Mouse (Mus musculus) heart, postnatal 14 days (tissue): ENCODE measurements around the gene Med14. TPM values are rescaled to one million over a fixed set of nuclear protein-coding genes. Genes with fewer than 3 reads are reported as not detected.

Source experiments
- DNase-seq, 2 experiments: peaks; one replicate each; pipeline ENCODE4 v3.0.0; 2021 to 2022
- intact Hi-C: fragments of 180-260 bp; cut with DNase I; formaldehyde crosslinking; loops from one replicate; pipeline ENCODE4 v1.15.1; 2025
- long read RNA-seq, 2 experiments: library from polyadenylated mRNA; stranded (forward); transcript quantifications; one replicate each; pipeline ENCODE4 v2.0.0; 2021
- total RNA-seq, 2 experiments: library from RNA; stranded (reverse); gene quantifications; 2 replicates each; pipeline ENCODE4 v1.2.3; 2021

Med14 gene
- total RNA-seq = 10 to 100 TPM; 28.2 to 32.0 TPM
- long read RNA-seq, experiment 1, full-length matches to known transcripts = 3 of 15 reads
- long read RNA-seq, experiment 1, partial matches to known transcripts = 7 of 15 reads
- long read RNA-seq, experiment 1, other reads (novel, unspliced or antisense) = 5 of 15 reads
- long read RNA-seq, experiment 2, partial matches to known transcripts = 4 of 24 reads
- long read RNA-seq, experiment 2, other reads (novel, unspliced or antisense) = 18 of 24 reads

GRCm38 (mm10) chrX:12761626-12762333 is at the start of gene Med14:
Gene Med14, minus strand, starts transcription at chrX:12762073.
- DNase-seq = peak; percentile 87 to 89
- intact Hi-C loops = loop anchor here (5.0 kb wide), 1 partner anchor 89 kb away; the partner anchor contains the start of gene 1810030O07Rik

GRCm38 (mm10) chrX:12800559-12800958 is 38.7 kb upstream of the Med14 start:
- intact Hi-C loops = no loop called here
- DNase-seq = no peak

- peak; percentile 19 to 41 for DNase-seq
- intact Hi-C loops = loop anchor here (5.0 to 10.0 kb wide), 2 partner anchors 118 to 250 kb away; no protein-coding TSS in a partner anchor
Observed at GRCm38 (mm10) chrX:12794842-12795241, 33.0 kb upstream of the Med14 start.

- intact Hi-C loops = loop anchor here (5.0 to 10.0 kb wide), 2 partner anchors 115 to 247 kb away; no protein-coding TSS in a partner anchor
- no peak for DNase-seq
Observed at GRCm38 (mm10) chrX:12791674-12792340, 29.9 kb upstream of the Med14 start.

GRCm38 (mm10) chrX:12773236-12773635 is 11.4 kb upstream of the Med14 start:
- DNase-seq = no peak
- intact Hi-C loops = no loop called here

GRCm38 (mm10) chrX:12771561-12771960 is 9.7 kb upstream of the Med14 start:
- intact Hi-C loops = no loop called here

GRCm38 (mm10) chrX:12768571-12768970 is 6.7 kb upstream of the Med14 start:
- DNase-seq = no peak
- intact Hi-C loops = no loop called here

More at GRCm38 (mm10) chrX:12771561-12771960, 9.7 kb upstream of the Med14 start:
- peak in 1 of 2 experiments; percentile 8 for DNase-seq

GRCm38 (mm10) chrX:12766846-12767564 is 5.1 kb upstream of the Med14 start:
- DNase-seq = no peak
- intact Hi-C loops = no loop called here

- intact Hi-C loops = loop anchor here (5.0 kb wide), 1 partner anchor 91 kb away; the partner anchor contains the start of gene 1810030O07Rik
- no peak for DNase-seq
Observed at GRCm38 (mm10) chrX:12763127-12763834, 1.4 kb upstream of the Med14 start.

- intact Hi-C loops = loop anchor here (5.0 kb wide), 1 partner anchor 90 kb away; the partner anchor contains the start of gene 1810030O07Rik
- no peak for DNase-seq
Observed at GRCm38 (mm10) chrX:12762334-12763126, 657 bp upstream of the Med14 start.

- intact Hi-C loops = loop anchor here (5.0 kb wide), 1 partner anchor 89 kb away; the partner anchor contains the start of gene 1810030O07Rik
Observed at GRCm38 (mm10) chrX:12761259-12761625, 631 bp downstream of the Med14 start.

GRCm38 (mm10) chrX:12760501-12760900 is 1.4 kb downstream of the Med14 start:
- intact Hi-C loops = loop anchor here (5.0 kb wide), 1 partner anchor 88 kb away; the partner anchor contains the start of gene 1810030O07Rik
- DNase-seq = no peak

More at GRCm38 (mm10) chrX:12761259-12761625, 631 bp downstream of the Med14 start:
- no peak for DNase-seq

- no peak for DNase-seq
Observed at GRCm38 (mm10) chrX:12759625-12760024, 2.2 kb downstream of the Med14 start.

GRCm38 (mm10) chrX:12747886-12748285 is 14.0 kb downstream of the Med14 start:
- no peak for DNase-seq
- intact Hi-C loops = no loop called here

More at GRCm38 (mm10) chrX:12759625-12760024, 2.2 kb downstream of the Med14 start:
- intact Hi-C loops = loop anchor here (5.0 to 10.0 kb wide), 2 partner anchors 75 to 87 kb away; partner anchors contain the start of gene 1810030O07Rik

GRCm38 (mm10) chrX:12746729-12747128 is 15.1 kb downstream of the Med14 start:
- no peak for DNase-seq
- intact Hi-C loops = no loop called here

GRCm38 (mm10) chrX:12740396-12740795 is 21.5 kb downstream of the Med14 start:
- no peak for DNase-seq
- intact Hi-C loops = no loop called here

GRCm38 (mm10) chrX:12716036-12716435 is 45.8 kb downstream of the Med14 start:
- DNase-seq = no peak
- intact Hi-C loops = no loop called here

GRCm38 (mm10) chrX:12713796-12714195 is 48.1 kb downstream of the Med14 start:
- DNase-seq = no peak
- intact Hi-C loops = no loop called here
